Mouse (Mus musculus) lung, postnatal 14 days (tissue): ENCODE measurements around the gene Sox5.
A peak's percentile ranks its signal among the peaks of the same experiment; 100 is the strongest.
"Not testable (repeated sequence)": the region's sequence is repeated elsewhere in the genome, so short reads cannot be mapped to it uniquely, and the experiment has no call there.

Experiments
- DNase-seq: peaks from one replicate; pipeline ENCODE4 v3.0.0; 2021

The Sox5 gene

GRCm38 (mm10) chr6:144265004-144265403 lies 516.8 kb downstream of the Sox5 start:
- DNase-seq: no peak

- no peak for DNase-seq
These were observed 517.4 kb downstream of the Sox5 start for GRCm38 (mm10) chr6:144264320-144264915.

- no peak for DNase-seq
These were observed 525.3 kb downstream of the Sox5 start for GRCm38 (mm10) chr6:144256500-144256899.

- DNase-seq: no peak
These were observed 529.5 kb downstream of the Sox5 start for GRCm38 (mm10) chr6:144252191-144252718.

GRCm38 (mm10) chr6:144251222-144252170 lies 530.3 kb downstream of the Sox5 start:
- DNase-seq: no peak

- no peak for DNase-seq
These were observed 531.1 kb downstream of the Sox5 start for GRCm38 (mm10) chr6:144250625-144251181.

- no peak for DNase-seq
These were observed 545.2 kb downstream of the Sox5 start for GRCm38 (mm10) chr6:144236581-144236980.

- DNase-seq: no peak
These were observed 577.8 kb downstream of the Sox5 start for GRCm38 (mm10) chr6:144203970-144204369.

- no peak for DNase-seq
These were observed 578.8 kb downstream of the Sox5 start for GRCm38 (mm10) chr6:144203013-144203412.

- no peak for DNase-seq
These were observed 580.3 kb downstream of the Sox5 start for GRCm38 (mm10) chr6:144201402-144202040.

GRCm38 (mm10) chr6:144197209-144198119 lies 584.3 kb downstream of the Sox5 start:
- no peak for DNase-seq

- DNase-seq: no peak
These were observed 585.8 kb downstream of the Sox5 start for GRCm38 (mm10) chr6:144195934-144196333.

GRCm38 (mm10) chr6:144183087-144183486 lies 598.7 kb downstream of the Sox5 start:
- DNase-seq: no peak

GRCm38 (mm10) chr6:144182429-144182828 lies 599.3 kb downstream of the Sox5 start:
- not testable (repeated sequence) for DNase-seq

GRCm38 (mm10) chr6:144181083-144181866 lies 600.5 kb downstream of the Sox5 start:
- peak; percentile 13 for DNase-seq

- DNase-seq: no peak
These were observed 602.7 kb downstream of the Sox5 start for GRCm38 (mm10) chr6:144179111-144179510.

GRCm38 (mm10) chr6:144176674-144177073 lies 605.1 kb downstream of the Sox5 start:
- no peak for DNase-seq

- DNase-seq: no peak
These were observed 606.2 kb downstream of the Sox5 start for GRCm38 (mm10) chr6:144175590-144175989.

GRCm38 (mm10) chr6:144170541-144170940 lies 611.2 kb downstream of the Sox5 start:
- no peak for DNase-seq

GRCm38 (mm10) chr6:144169791-144170190 lies 612.0 kb downstream of the Sox5 start:
- no peak for DNase-seq
